Mouse (Mus musculus) brown adipose tissue, adult 24 weeks (tissue): ENCODE data around the gene Aco2. TPM values are rescaled to one million over a fixed set of nuclear protein-coding genes. Genes with fewer than 3 reads are reported as not detected.
A peak's percentile ranks its signal among the peaks of the same experiment; 100 is the strongest.

Experiments
- H3K27ac ChIP-seq: fragments of 200-500 bp; replicated peaks from 2 replicates; pipeline ENCODE4 v1.5.1; 2012; ENCODE audit warnings: low read depth, mild to moderate bottlenecking, low read length
- H3K4me1 ChIP-seq: fragments of 200-500 bp; 2 replicates; pipeline ENCODE4 v1.6.1; 2012; ENCODE audit warnings: low read length, mixed read lengths; ENCODE audit not compliant: control insufficient read depth, insufficient read depth, insufficient read length
- H3K4me3 ChIP-seq: fragments of 200-500 bp; 2 replicates; pipeline ENCODE4 v1.5.1; 2012; ENCODE audit warnings: low read depth, mild to moderate bottlenecking, low read length, moderate library complexity; ENCODE audit not compliant: insufficient read depth
- polyA plus RNA-seq: library from polyadenylated mRNA; stranded (reverse); fragments of >200 nt; gene quantifications from 2 replicates; pipeline ENCODE4 v1.2.4, GENCODE M21; 2012; ENCODE audit not compliant: missing spikeins, insufficient read depth, insufficient read length

Aco2 gene
- polyA plus RNA-seq, 1 experiment: 3,633 TPM

- no peak overlapping the region for H3K27ac ChIP-seq
- no peak overlapping the region for H3K4me3 ChIP-seq
- H3K4me1 ChIP-seq: no peaks in the 10 kb centered on the region
Measured at GRCm38 (mm10) chr15:81914668-81915067, 42.6 kb downstream of the Aco2 start.

- no peak overlapping the region for H3K27ac ChIP-seq
- H3K4me1 ChIP-seq: peaks cover 1% of the 10 kb centered on the region; the same call in 1 of the 2 replicates
- H3K4me3 ChIP-seq: no peak overlapping the region
Measured at GRCm38 (mm10) chr15:81915663-81916062, 43.6 kb downstream of the Aco2 start.

- Histone ChIP-seq H3K27ac (no peak overlapping the region), H3K4me3 (no peak overlapping the region), H3K4me1 (peaks cover 2% of the 10 kb centered on the region; the same call in 1 of the 2 replicates)
Measured at GRCm38 (mm10) chr15:81917201-81917600, 45.1 kb downstream of the Aco2 start.

- H3K27ac ChIP-seq: no peak overlapping the region
- peaks cover 2% of the 10 kb centered on the region; the same call in 1 of the 2 replicates for H3K4me1 ChIP-seq
- H3K4me3 ChIP-seq: no peak overlapping the region
Measured at GRCm38 (mm10) chr15:81917621-81918463, 45.7 kb downstream of the Aco2 start.

GRCm38 (mm10) chr15:81919062-81919461 is 47.0 kb downstream of the Aco2 start:
- Histone ChIP-seq H3K4me3 (no peak overlapping the region), H3K4me1 (peaks cover 2% of the 10 kb centered on the region; the same call in 1 of the 2 replicates), H3K27ac (0 out of 2 replicates have a peak overlapping the region, but pooled peaks have one; percentile 19)

- H3K4me3 ChIP-seq: no peak overlapping the region
- no peak overlapping the region for H3K27ac ChIP-seq
- peaks cover 9% of the 10 kb centered on the region for H3K4me1 ChIP-seq
Measured at GRCm38 (mm10) chr15:81920546-81921217, 48.6 kb downstream of the Aco2 start.

- Histone ChIP-seq H3K4me3 (no peak overlapping the region), H3K4me1 (peaks cover 10% of the 10 kb centered on the region), H3K27ac (no peak overlapping the region)
Measured at GRCm38 (mm10) chr15:81921255-81921654, 49.1 kb downstream of the Aco2 start.

- Histone ChIP-seq H3K27ac (no peak overlapping the region), H3K4me3 (peak overlapping the region; percentile 72; the same call in 1 of the 2 replicates), H3K4me1 (peaks cover 13% of the 10 kb centered on the region)
Measured at GRCm38 (mm10) chr15:81924933-81925332, 52.8 kb downstream of the Aco2 start.

- peak within 1 kb of the TSS; percentile 72 for H3K4me3 ChIP-seq
- H3K4me1 ChIP-seq: peaks cover 10% of the 10 kb centered on the region
- no peak within 1 kb of the TSS for H3K27ac ChIP-seq
Measured at GRCm38 (mm10) chr15:81925760-81926445, 53.8 kb downstream of the Aco2 start, which contains the start of gene Polr3h. Gene Polr3h (minus strand): TSS chr15:81926240.

GRCm38 (mm10) chr15:81926446-81926822 is 54.3 kb downstream of the Aco2 start:
- H3K4me3 ChIP-seq: no peak overlapping the region
- H3K4me1 ChIP-seq: peaks cover 10% of the 10 kb centered on the region
- H3K27ac ChIP-seq: no peak overlapping the region

- H3K4me3 ChIP-seq: no peak overlapping the region
- H3K27ac ChIP-seq: 0 out of 2 replicates have a peak overlapping the region, but pooled peaks have one; percentile 2
- peaks cover 10% of the 10 kb centered on the region for H3K4me1 ChIP-seq
Measured at GRCm38 (mm10) chr15:81927741-81928140, 55.6 kb downstream of the Aco2 start.

GRCm38 (mm10) chr15:81928277-81928676 is 56.2 kb downstream of the Aco2 start:
- Histone ChIP-seq H3K4me1 (peaks cover 10% of the 10 kb centered on the region), H3K4me3 (no peak overlapping the region), H3K27ac (0 out of 2 replicates have a peak overlapping the region, but pooled peaks have one; percentile 16)

GRCm38 (mm10) chr15:81932951-81933470 is 60.9 kb downstream of the Aco2 start:
- Histone ChIP-seq H3K4me3 (no peak overlapping the region), H3K27ac (no peak overlapping the region), H3K4me1 (peaks cover 3% of the 10 kb centered on the region; the same call in 1 of the 2 replicates)

GRCm38 (mm10) chr15:81933986-81934385 is 61.9 kb downstream of the Aco2 start:
- H3K4me3 ChIP-seq: no peak overlapping the region
- H3K27ac ChIP-seq: no peak overlapping the region
- no peaks in the 10 kb centered on the region for H3K4me1 ChIP-seq
